Mouse (Mus musculus): Measurements from ENCODE around the gene Tmem178b.

DNA sequence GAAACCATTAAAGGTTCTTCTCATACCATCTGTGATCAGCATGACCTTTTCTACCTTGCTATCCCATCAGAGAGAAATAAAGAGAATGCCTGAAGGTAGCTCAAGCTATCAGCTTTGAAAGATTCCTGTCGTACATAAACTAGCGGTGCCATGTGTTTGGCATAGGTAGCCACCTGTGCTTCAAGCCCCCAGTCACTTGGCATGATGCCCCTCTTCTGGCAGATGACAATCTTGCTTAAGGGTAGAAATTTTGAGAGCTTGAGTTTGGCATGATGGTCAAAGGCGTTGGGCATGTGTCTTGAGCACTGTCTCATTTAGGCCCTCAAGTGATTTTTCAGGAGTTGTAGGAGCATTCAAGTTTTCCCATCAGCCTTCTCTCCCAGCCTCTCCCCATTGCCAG, 344.6 kb downstream of the Tmem178b start:
- TF ChIP-seq CTCF (IDR thresholded peaks at IDR 0.05; ENCODE audit: low read depth, low read length) (no peak), POLR2A (IDR thresholded peaks at IDR 0.05; ENCODE audit: insufficient read depth, low read length) (no peak)

Measured in ES-Bruce4 (cell line).